Mouse (Mus musculus): ENCODE measurements around the gene Rrp12. TPM values are rescaled to one million over a fixed set of nuclear protein-coding genes. Genes with fewer than 3 reads are reported as not detected.

The Rrp12 gene
- 7.0 and 9.2 TPM in 2 replicates for polyA plus RNA-seq (2012; rRNA removed)

GRCm38 (mm10) chr19:41895460-41896318, at the start of gene Rrp12:
Gene Rrp12 (minus strand): TSS chr19:41896173.
- H3K36me3 ChIP-seq (ENCODE audit: control insufficient read depth, insufficient read depth, low read length) = 0 out of 2 replicates have a peak, but pooled peaks cover 2% of the 10 kb centered on the region
- H3K27me3 ChIP-seq (ENCODE audit: control insufficient read depth, insufficient read depth, low read length) = no peaks in the 10 kb centered on the region
- DNase-seq (ENCODE audit: low read depth in 1 of 2, low spot score in 2 of 2) = peak; percentile 72 to 90
- H3K4me1 ChIP-seq (ENCODE audit: control insufficient read depth, insufficient read depth, insufficient read length) = peaks cover 9% of the 10 kb centered on the region; the same call in 1 of the 2 replicates
- peak within 1 kb of the TSS; percentile 71 for H3K4me3 ChIP-seq (ENCODE audit: extremely low read depth, insufficient read depth, insufficient read length)
- TF ChIP-seq CTCF (IDR thresholded peaks at IDR 0.05; ENCODE audit: extremely low read depth, insufficient read depth, insufficient read length, insufficient replicate concordance) (no peak), POLR2A (IDR thresholded peaks at IDR 0.05; ENCODE audit: low read depth, low read length) (no peak; the same call in 1 of the 2 replicates)
- H3K27ac ChIP-seq (ENCODE audit: insufficient read depth, low read length) = peak within 1 kb of the TSS; percentile 69
- under 1% methylated on average over 46 of the region's 46 CpGs for WGBS

GRCm38 (mm10) chr19:41943841-41944240, 47.9 kb upstream of the Rrp12 start:
- Histone ChIP-seq H3K27me3 (ENCODE audit: control insufficient read depth, insufficient read depth, low read length) (no peaks in the 10 kb centered on the region), H3K36me3 (ENCODE audit: control insufficient read depth, insufficient read depth, low read length) (peaks cover 46% of the 10 kb centered on the region), H3K4me1 (ENCODE audit: control insufficient read depth, insufficient read depth, insufficient read length) (no peaks in the 10 kb centered on the region), H3K4me3 (ENCODE audit: extremely low read depth, insufficient read depth, insufficient read length) (no peak overlapping the region), H3K27ac (ENCODE audit: insufficient read depth, low read length) (no peak overlapping the region)
- TF ChIP-seq POLR2A (IDR thresholded peaks at IDR 0.05; ENCODE audit: low read depth, low read length) (no peak), CTCF (IDR thresholded peaks at IDR 0.05; ENCODE audit: extremely low read depth, insufficient read depth, insufficient read length, insufficient replicate concordance) (no peak)
- no peak for DNase-seq (ENCODE audit: low read depth in 1 of 2, low spot score in 2 of 2)
- WGBS = 91% methylated on average over 7 of the region's 7 CpGs

- no peak for TF ChIP-seq CTCF (IDR thresholded peaks at IDR 0.05; ENCODE audit: extremely low read depth, insufficient read depth, insufficient read length, insufficient replicate concordance)
- no peak for TF ChIP-seq POLR2A (IDR thresholded peaks at IDR 0.05; ENCODE audit: low read depth, low read length)
- WGBS = 95% methylated on average over 5 of the region's 5 CpGs
- DNase-seq (ENCODE audit: low read depth in 1 of 2, low spot score in 2 of 2) = no peak
- Histone ChIP-seq H3K36me3 (ENCODE audit: control insufficient read depth, insufficient read depth, low read length) (peaks cover 18% of the 10 kb centered on the region), H3K4me1 (ENCODE audit: control insufficient read depth, insufficient read depth, insufficient read length) (peaks cover 3% of the 10 kb centered on the region; the same call in 1 of the 2 replicates), H3K4me3 (ENCODE audit: extremely low read depth, insufficient read depth, insufficient read length) (no peak overlapping the region), H3K27ac (ENCODE audit: insufficient read depth, low read length) (no peak overlapping the region), H3K27me3 (ENCODE audit: control insufficient read depth, insufficient read depth, low read length) (no peaks in the 10 kb centered on the region)
Measured at GRCm38 (mm10) chr19:41938539-41938938, 42.6 kb upstream of the Rrp12 start.

DNA sequence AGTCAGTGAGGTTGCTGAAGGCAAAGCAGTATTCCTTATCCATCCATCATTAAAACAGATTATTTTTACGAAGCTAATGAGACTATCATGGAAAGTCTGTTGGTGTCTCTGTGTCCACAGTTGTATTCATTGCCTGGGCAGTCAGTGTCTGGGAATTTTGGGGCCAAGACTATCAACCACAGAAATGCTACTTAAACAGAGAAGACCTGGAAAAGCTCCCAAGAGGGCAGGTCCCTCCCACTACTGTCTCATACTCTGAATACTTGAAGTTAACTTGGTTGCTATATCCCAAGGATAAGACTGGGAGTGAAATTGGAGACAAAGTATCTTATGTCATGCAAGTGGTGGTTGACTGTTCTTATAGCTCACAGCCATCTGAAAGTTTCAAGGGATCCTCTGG, 39.9 kb upstream of the Rrp12 start:
- Histone ChIP-seq H3K27me3 (ENCODE audit: control insufficient read depth, insufficient read depth, low read length) (no peaks in the 10 kb centered on the region), H3K36me3 (ENCODE audit: control insufficient read depth, insufficient read depth, low read length) (peaks cover 9% of the 10 kb centered on the region; the same call in 1 of the 2 replicates), H3K4me1 (ENCODE audit: control insufficient read depth, insufficient read depth, insufficient read length) (peaks cover 3% of the 10 kb centered on the region; the same call in 1 of the 2 replicates), H3K4me3 (ENCODE audit: extremely low read depth, insufficient read depth, insufficient read length) (no peak overlapping the region), H3K27ac (ENCODE audit: insufficient read depth, low read length) (no peak overlapping the region)
- 89% methylated on average over 1 of the region's 1 CpGs for WGBS
- no peak for DNase-seq (ENCODE audit: low read depth in 1 of 2, low spot score in 2 of 2)
- TF ChIP-seq POLR2A (IDR thresholded peaks at IDR 0.05; ENCODE audit: low read depth, low read length) = no peak
- no peak for TF ChIP-seq CTCF (IDR thresholded peaks at IDR 0.05; ENCODE audit: extremely low read depth, insufficient read depth, insufficient read length, insufficient replicate concordance)

DNA sequence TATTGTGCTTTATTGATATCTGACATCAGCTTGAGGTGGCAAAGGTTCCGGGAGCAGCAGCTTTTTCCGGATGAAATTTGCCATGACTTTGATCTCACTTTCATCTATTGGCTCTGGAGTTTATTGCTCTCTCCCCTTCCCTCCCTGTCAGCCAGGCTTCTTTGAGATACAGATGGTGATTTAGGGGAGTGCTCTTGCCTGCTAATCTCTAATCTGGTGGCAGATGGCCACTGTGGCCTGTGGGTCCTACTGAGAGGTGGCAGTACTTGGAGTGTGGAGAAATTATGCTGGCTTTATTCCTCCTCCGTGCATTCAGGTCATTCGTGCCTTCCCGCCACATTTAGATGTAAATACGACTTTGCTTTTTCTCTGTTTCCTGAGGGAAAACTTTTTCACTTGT, 38.2 kb upstream of the Rrp12 start:
- H3K27ac ChIP-seq (ENCODE audit: insufficient read depth, low read length) = no peak overlapping the region
- H3K27me3 ChIP-seq (ENCODE audit: control insufficient read depth, insufficient read depth, low read length) = no peaks in the 10 kb centered on the region
- TF ChIP-seq POLR2A (IDR thresholded peaks at IDR 0.05; ENCODE audit: low read depth, low read length) (no peak), CTCF (IDR thresholded peaks at IDR 0.05; ENCODE audit: extremely low read depth, insufficient read depth, insufficient read length, insufficient replicate concordance) (no peak)
- DNase-seq (ENCODE audit: low read depth in 1 of 2, low spot score in 2 of 2) = no peak
- WGBS = 26% methylated on average over 6 of the region's 6 CpGs
- H3K36me3 ChIP-seq (ENCODE audit: control insufficient read depth, insufficient read depth, low read length) = peaks cover 3% of the 10 kb centered on the region; the same call in 1 of the 2 replicates
- no peak overlapping the region for H3K4me3 ChIP-seq (ENCODE audit: extremely low read depth, insufficient read depth, insufficient read length)
- H3K4me1 ChIP-seq (ENCODE audit: control insufficient read depth, insufficient read depth, insufficient read length) = peaks cover 3% of the 10 kb centered on the region; the same call in 1 of the 2 replicates

GRCm38 (mm10) chr19:41933179-41934086, 37.5 kb upstream of the Rrp12 start, which contains the start of the genes Exosc1 and Zdhhc16:
Gene Exosc1 (minus strand): TSS chr19:41933423.
Gene Zdhhc16 (plus strand): TSS chr19:41933480.
- Histone ChIP-seq H3K4me1 (ENCODE audit: control insufficient read depth, insufficient read depth, insufficient read length) (peaks cover 3% of the 10 kb centered on the region; the same call in 1 of the 2 replicates), H3K36me3 (ENCODE audit: control insufficient read depth, insufficient read depth, low read length) (peaks cover 6% of the 10 kb centered on the region; the same call in 1 of the 2 replicates), H3K27me3 (ENCODE audit: control insufficient read depth, insufficient read depth, low read length) (no peaks in the 10 kb centered on the region), H3K4me3 (ENCODE audit: extremely low read depth, insufficient read depth, insufficient read length) (peak within 1 kb of the TSS; percentile 87), H3K27ac (ENCODE audit: insufficient read depth, low read length) (peak within 1 kb of the TSS; percentile 78)
- TF ChIP-seq POLR2A (IDR thresholded peaks at IDR 0.05; ENCODE audit: low read depth, low read length) = peak; percentile 74; the same call in 1 of the 2 replicates
- TF ChIP-seq CTCF (IDR thresholded peaks at IDR 0.05; ENCODE audit: extremely low read depth, insufficient read depth, insufficient read length, insufficient replicate concordance) = no peak
- WGBS = under 1% methylated on average over 47 of the region's 47 CpGs
- peak; percentile 95 to 99 for DNase-seq (ENCODE audit: low read depth in 1 of 2, low spot score in 2 of 2)
